Mouse (Mus musculus): Measurements from ENCODE around the gene Ugt1a8. TPM values are rescaled to one million over a fixed set of nuclear protein-coding genes. Genes with fewer than 3 reads are reported as not detected.
A peak's percentile ranks its signal among the peaks of the same experiment; 100 is the strongest.

Ugt1a8 gene
- polyA plus RNA-seq, 2 experiments from 2014 or later, result not detected

DNA sequence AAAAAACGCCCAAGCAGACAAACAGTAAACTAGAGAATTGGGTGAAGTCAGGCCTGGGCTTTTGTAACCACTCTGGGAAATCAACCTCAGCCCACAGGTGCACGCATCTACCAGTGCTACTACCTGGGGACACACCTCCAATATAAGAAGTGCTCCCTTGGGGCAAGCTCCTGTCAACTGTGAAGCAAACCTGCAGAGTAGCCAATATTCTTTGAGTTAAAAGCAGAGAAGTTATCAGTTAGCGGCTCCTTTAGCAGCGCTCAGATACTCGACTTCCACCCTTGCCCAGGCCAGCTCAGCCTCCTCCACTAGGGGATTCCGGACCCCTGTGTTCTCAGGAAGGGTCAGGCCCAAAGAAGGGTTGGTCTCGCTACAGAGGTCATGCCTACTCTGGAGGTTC, 174.1 kb downstream of the Ugt1a8 start:
- no peak for ATAC-seq

DNA sequence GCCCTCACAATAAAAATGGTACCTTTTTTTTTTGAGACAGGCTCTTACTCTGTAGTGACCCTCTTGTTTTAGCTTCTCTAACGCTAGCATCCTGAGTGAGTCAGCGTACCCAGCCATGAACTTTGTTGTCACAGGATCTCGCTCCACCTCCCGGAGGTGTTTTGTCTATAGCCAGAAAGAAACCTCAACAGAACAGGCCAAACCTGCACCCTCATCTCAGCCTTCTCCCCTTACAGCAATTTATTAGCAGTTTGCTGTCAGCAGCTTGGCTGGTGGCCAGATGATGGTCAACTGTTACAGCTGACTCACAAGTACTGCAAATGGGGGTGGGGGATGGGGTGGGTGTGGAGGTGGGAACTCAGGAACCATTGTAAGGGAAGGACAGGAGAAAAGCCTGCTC, 174.6 kb downstream of the Ugt1a8 start:
- peak; percentile 4 for ATAC-seq

DNA sequence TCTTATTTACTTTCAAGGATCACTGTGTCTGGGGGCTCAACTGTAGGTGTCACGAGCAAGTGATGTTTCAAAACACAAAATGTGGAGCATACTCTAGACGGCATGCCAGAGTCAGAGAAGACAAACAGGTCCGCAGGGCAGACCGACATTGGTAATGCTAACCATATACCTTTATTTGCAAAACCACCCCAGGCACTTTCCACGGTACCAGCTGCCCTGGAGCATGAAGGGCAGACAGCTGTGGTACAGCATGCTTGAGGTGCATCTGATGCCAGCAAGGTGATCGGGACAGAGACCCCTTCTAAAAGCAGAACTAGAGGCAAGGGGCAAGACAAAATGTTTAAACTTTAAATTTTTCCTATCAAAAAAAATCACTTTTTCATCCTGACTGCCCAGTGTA, 175.3 kb downstream of the Ugt1a8 start:
- no peak for ATAC-seq

DNA sequence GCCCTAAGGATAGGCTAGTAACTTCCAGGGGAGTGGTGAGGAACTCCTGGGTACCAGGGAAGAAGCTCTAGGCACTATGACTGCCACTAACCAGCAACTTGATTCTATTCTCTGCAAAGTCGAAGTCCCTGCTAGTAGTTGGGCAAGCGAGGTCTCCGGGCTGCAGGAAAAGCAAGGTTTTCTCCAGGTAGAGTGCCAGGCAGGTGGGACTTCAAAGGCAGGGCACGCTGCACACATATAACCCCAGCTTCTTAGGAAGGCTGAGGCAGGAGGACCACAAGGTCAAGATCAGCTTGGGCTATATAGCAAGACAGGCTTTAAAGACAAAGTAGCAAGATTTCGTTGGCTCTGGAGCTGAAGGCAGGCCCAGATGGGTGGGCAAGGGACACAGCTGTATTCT, 176.2 kb downstream of the Ugt1a8 start:
- no peak for ATAC-seq

DNA sequence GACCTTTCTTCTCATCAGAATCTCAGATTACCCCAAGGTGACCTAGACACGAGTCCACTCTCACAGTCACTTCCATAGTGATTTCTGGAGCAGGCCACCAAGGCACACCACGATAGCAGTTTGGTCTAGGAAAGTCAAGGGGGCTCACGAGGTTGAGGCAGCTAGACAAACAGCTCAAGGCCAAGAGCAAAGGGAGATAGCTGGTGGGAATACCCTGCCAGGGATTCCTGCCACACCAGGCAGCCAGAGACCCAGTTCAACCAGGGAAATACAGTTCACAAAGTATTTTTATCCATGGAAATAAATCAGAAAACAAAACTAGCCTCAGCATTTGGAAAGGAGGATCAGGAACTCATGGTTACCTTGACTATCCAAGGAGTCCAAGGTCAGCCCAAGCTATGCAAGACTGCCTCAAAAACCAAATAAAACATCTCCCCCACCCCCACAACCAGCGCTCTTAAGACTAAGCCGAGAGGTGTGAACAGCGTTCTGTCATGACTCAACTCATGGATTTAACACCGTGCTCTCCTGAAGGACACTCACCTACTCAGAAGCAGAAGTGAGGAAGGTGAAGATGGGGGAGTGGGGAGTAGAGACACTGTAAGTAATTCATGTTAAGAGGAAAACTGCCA, 176.7 kb downstream of the Ugt1a8 start:
- no peak for ATAC-seq

DNA sequence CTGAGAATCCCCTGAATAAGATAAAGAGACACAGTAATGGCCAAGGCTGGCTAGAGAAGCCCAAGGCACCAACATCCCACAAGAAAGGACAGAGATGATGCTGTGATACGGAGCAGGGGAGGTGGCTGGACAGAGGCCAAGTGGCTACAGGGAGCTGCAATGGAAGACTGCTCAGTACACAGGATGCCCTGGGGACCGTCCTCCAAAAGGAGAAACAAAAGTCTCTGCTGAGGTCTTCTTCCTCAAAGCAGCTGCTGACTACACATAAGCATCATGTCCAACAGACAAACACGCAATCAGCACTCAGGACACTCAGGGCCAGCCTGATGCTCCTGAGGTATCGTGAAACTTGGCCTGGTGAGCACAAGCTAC, 177.2 kb downstream of the Ugt1a8 start:
- no peak for ATAC-seq

DNA sequence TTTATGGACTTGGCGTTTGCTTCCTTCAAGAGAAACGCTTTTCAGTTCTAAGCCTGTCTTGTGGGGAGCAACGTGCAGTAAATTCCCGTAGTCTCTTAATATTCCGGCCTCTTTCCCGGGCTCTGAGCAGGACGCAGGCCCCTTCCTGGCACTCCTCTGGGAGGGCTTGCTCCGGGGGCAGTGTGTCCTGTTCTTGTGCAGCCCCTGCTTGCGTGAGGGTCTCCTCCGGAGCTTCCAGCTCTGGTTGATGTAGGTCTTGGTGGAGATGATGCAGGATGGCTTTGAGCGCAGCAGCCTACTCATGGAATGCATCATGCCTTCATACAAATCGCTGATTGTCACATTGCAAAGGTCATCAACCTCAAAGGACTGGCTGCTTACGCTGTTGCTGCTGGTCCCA, 178.5 kb downstream of the Ugt1a8 start:
- ATAC-seq, result no peak

DNA sequence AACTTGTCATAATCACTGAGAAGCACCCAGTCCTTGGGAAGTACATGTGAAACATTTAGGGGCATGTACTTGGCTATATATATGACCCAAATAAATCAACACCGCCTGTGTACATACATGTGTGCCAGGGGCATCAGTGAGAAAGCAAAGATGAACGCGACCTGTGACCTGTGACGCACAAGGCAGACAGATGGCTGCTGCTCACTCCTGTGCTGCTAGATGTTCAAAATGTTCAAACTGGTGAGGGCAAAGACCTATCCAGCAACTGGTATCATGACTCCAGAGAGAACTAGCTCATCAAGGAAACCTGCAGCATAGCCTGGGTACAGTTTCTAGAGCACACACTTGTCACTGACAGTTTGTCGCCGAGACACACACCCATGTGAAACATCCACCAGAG, 179.9 kb downstream of the Ugt1a8 start:
- ATAC-seq, result peak; percentile 21

DNA sequence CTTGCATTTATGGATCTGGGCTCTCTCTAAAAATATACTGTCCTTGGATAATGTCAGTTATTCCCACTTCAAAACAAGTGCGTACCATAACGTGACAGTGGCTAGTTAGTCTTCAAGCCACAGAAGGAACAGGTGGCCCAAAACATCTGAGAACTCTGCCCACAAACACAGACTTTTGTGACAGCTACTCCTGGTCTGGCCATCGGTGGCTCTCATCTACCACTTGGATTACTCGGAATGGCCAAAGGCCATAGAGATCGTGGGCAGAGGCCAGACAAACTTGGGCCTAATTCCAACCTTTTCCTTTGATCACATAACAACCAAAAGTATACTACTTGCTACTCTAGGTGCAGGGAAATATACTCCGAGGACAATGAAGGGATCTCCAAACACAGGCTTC, 180.5 kb downstream of the Ugt1a8 start:
- no peak for ATAC-seq

Other genes with a start within 250 kb of the Ugt1a8 start
- 10 to 100 TPM; 30.4 to 31.9 TPM for gene Dgkd, start 234.5 kb upstream of the Ugt1a8 start, polyA plus RNA-seq (2017; shearing (Covaris generic))
- 10 to 100 TPM; 17.2 to 20.1 TPM for gene Usp40, start 79.3 kb upstream of the Ugt1a8 start, polyA plus RNA-seq (2017; shearing (Covaris generic))
- not detected for gene Ugt1a10, start 32.4 kb upstream of the Ugt1a8 start, polyA plus RNA-seq (2017; shearing (Covaris generic))
- gene Ugt1a9, start 17.0 kb upstream of the Ugt1a8 start, polyA plus RNA-seq (2017; shearing (Covaris generic)), result under 1 TPM in 1 of 2 experiments, not detected in 1; 0.25 TPM
- under 1 TPM; 0.17 to 0.45 TPM for gene Ugt1a7c, start 7.2 kb downstream of the Ugt1a8 start, polyA plus RNA-seq (2017; shearing (Covaris generic))
- gene Ugt1a6b, start 15.4 kb downstream of the Ugt1a8 start, polyA plus RNA-seq (2017; shearing (Covaris generic)), result not detected
- 1 to 10 TPM in 1 of 2 experiments, under 1 TPM in 1; 0.86 to 1.4 TPM for gene Ugt1a6a, start 47.0 kb downstream of the Ugt1a8 start, polyA plus RNA-seq (2017; shearing (Covaris generic))
- gene Ugt1a5, start 78.2 kb downstream of the Ugt1a8 start, polyA plus RNA-seq (2017; shearing (Covaris generic)), result not detected
- gene Ugt1a2, start 112.8 kb downstream of the Ugt1a8 start, polyA plus RNA-seq (2017; shearing (Covaris generic)), result not detected
- under 1 TPM; 0.48 to 0.63 TPM for gene Dnajb3, start 118.0 kb downstream of the Ugt1a8 start, polyA plus RNA-seq (2017; shearing (Covaris generic))
- gene Ugt1a1, start 124.1 kb downstream of the Ugt1a8 start, polyA plus RNA-seq (2017; shearing (Covaris generic)), result not detected
- 1 to 10 TPM; 1.4 to 2.5 TPM for gene Mroh2a, start 139.2 kb downstream of the Ugt1a8 start, polyA plus RNA-seq (2017; shearing (Covaris generic))
- gene Hjurp, start 189.8 kb downstream of the Ugt1a8 start, polyA plus RNA-seq (2017; shearing (Covaris generic)), result 10 to 100 TPM; 38.2 to 70.5 TPM
- not detected for gene Trpm8, start 189.8 kb downstream of the Ugt1a8 start, polyA plus RNA-seq (2017; shearing (Covaris generic))